Mouse (Mus musculus): Measurements from ENCODE around the gene Smlr1.

- TF ChIP-seq E2F4 (IDR thresholded peaks at IDR 0.05; ENCODE audit: insufficient read depth) (no peak), MAX (IDR thresholded peaks at IDR 0.05; ENCODE audit: low read depth) (no peak), POLR2A (IDR thresholded peaks at IDR 0.05; ENCODE audit: insufficient read length, low read depth) (no peak), POLR2AphosphoS2 (IDR thresholded peaks at IDR 0.05; ENCODE audit: insufficient read length, low read depth) (no peak)
These were observed 3.7 kb upstream of the Smlr1 start for GRCm38 (mm10) chr10:25539771-25540168.
